Mouse (Mus musculus) gastrocnemius, postnatal 36 days (tissue): ENCODE measurements around the gene Tnnc2. TPM values are rescaled to one million over a fixed set of nuclear protein-coding genes. Genes with fewer than 3 reads are reported as not detected.

ENCODE experiments used
- DNase-seq, 2 experiments: peaks; one replicate each; pipeline ENCODE4 v3.0.0; 2022
- intact Hi-C: fragments of 180-260 bp; cut with DNase I; formaldehyde crosslinking; loops from one replicate; pipeline ENCODE4 v1.15.1; 2025
- long read RNA-seq, 2 experiments: library from polyadenylated mRNA; stranded (forward); transcript quantifications; one replicate each; pipeline ENCODE4 v2.0.0; 2021
- total RNA-seq, 2 experiments: library from RNA; stranded (reverse); gene quantifications; 2 replicates each; pipeline ENCODE4 v1.2.3; 2021

Gene Tnnc2
- total RNA-seq: over 10,000 TPM; 16,945 to 17,744 TPM
- long read RNA-seq, experiment 1, transcript Tnnc2-201 (6 exons, 700 nt): major isoform, 68,116 of 72,172 reads
- long read RNA-seq, experiment 1, partial matches to known transcripts: 3,243 of 72,172 reads
- long read RNA-seq, experiment 1, other reads (novel, unspliced or antisense): 813 of 72,172 reads
- long read RNA-seq, experiment 2, transcript Tnnc2-201 (6 exons, 700 nt): major isoform, 72,569 of 76,518 reads
- long read RNA-seq, experiment 2, partial matches to known transcripts: 3,296 of 76,518 reads
- long read RNA-seq, experiment 2, other reads (novel, unspliced or antisense): 653 of 76,518 reads

DNA sequence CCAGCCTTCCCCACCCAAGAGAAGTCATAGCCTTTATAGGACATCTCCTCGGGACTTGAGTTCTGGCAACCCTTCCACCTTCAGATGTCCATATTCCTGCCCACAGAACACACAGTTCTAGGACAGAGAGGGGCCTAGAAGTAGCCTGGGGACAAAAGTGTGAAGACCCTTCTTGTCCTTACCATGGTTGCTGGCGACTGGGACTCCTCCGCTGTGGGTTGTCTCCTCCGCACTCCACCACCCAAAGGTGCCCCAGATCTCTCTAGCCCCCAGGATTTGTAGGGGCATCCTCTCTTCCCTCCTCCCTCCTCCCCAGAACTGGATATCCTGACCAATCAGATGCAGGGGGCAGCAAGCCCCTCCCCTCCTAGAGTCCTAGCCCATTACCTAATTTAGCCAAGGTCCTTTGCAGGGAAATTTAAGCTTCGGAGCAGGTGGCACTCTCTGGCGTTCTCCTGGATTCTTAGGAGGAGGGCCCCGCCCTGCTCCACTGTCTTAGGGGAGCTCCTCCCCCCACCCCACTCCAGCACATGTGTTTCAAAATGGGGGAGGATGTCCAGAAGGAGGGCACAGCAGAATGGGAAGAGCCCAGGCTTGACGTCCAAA lies at the start of gene Tnnc2:
Gene Tnnc2 (minus strand): TSS at position 487 of the 606 bp plus-strand sequence.
- DNase-seq: peak in 1 of 2 experiments; percentile 54
- intact Hi-C loops: no loop called here

DNA sequence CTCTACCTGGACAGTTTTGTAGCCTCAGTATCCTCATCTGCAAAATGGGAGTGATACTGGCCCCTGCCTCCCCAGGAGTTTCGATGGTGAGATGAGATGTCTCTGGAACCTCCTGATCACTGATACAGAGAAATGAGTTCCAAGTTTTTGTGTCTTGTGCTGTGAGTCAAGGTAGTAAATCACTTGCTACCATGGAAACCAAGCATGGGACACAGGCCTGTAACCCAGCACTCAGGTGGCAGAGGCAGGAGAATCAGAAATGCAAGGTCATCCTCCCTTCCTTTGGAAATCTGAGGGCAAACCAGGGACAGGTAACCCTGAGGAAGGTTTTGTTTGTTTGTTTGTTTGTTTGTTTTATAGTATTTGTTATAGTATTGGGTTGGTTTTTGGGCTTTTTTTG lies 49.3 kb upstream of the Tnnc2 start:
- intact Hi-C loops: loop anchor here (10.0 kb wide), 1 partner anchor 206 kb away; the partner anchor contains the start of gene Ncoa5
- DNase-seq: no peak

DNA sequence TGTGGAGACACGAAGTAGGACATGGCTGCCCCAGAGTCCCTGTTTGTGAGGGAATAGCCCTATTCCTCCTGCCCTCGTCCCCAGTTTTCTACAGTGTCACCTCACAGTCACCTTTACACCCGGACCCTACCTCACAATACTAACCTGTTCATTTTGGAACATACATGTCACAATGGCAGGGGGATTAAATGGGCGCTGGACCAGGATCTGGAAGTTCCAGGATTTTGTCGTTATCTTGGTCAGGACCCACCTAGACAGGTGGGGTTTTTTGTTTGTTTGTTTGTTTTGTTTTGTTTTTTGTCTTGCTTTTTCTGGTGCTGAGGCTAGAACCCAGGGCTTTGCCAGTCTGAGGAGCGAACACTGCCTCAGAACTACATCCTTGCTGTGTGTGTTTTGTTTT lies 48.7 kb upstream of the Tnnc2 start, which contains the start of gene Spata25:
Gene Spata25 (minus strand): TSS at position 101 of the 400 bp plus-strand sequence.
- intact Hi-C loops: loop anchor here (10.0 kb wide), 1 partner anchor 206 kb away; the partner anchor contains the start of gene Ncoa5
- no peak for DNase-seq

DNA sequence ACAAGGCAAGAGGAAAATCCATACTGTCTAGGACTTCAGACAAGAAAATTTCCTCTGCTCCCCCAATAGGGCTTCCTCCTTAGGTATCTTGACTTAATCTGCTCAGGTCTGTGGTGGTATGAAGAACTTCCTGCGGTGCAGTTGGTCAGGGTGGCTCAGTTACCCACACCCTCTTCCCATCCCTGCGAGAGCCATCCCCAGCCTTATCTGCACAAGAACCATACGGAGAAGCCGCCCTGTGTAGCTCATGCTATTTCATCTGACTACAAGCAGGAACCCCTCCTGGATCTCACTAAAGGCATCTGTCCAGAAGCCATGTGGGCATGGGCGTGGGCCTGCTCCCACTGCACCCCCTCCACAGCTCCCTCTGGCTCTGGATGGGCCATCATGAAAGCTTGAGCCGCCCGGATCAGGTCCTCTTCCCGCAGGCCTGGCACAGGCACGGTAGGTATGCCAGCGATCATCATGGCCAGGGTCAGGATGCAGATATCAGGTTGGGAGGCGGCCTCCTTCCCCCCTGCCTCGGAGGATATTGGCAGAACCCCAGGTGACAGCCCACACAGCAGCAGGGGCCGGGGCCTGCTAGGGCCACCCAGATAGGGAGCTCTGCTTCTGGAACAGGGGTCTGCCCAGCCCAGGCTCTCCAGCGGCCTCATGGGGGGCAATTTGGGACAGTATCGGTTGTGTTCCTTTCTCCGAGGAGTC lies 47.5 kb upstream of the Tnnc2 start:
- intact Hi-C loops: loop anchor here (10.0 kb wide), 1 partner anchor 208 kb away; the partner anchor contains the start of gene Ncoa5
- DNase-seq: no peak

DNA sequence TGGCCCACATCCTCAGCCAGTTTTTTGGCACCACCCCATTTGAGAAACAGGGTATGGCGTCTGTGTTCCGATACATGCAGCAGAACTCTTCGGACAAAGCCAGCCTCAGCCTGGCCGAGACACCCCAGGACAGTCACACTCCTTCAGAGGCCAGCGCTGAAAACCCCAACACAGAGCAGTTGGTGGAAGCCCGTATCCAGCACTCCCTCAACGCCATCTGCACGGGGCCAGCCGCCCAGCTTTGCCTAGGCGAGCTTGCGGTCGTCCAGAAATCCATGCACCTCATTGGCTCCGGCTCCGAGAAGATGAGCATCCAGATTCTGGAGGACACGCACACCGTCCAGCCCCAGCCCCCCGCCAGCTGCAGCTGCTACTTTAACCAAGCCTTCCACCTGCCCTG lies 45.8 kb upstream of the Tnnc2 start:
- intact Hi-C loops: loop anchor here (10.0 kb wide), 1 partner anchor 209 kb away; the partner anchor contains the start of gene Ncoa5
- no peak for DNase-seq

DNA sequence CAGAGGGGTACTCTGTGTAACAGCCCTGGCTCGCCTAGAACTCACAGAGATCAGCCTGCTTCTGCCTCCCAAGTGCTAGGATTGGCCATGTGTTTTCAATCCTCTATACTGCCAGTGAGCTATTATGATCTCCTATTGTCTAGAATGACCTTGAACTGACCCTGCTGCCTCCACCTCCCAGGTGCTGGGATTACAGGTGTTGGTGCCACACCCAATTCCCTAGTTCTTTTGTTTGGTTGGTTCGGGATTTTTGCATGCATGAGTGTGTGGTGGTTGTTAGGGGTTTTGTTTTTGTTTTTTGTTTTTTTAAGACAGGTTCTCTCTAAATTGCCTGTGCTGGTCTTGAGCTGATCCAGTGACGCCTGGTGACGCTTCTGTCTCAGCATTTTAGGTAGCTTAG lies 44.2 kb upstream of the Tnnc2 start:
- DNase-seq: no peak
- intact Hi-C loops: loop anchor here (10.0 kb wide), 1 partner anchor 211 kb away; the partner anchor contains the start of gene Ncoa5

DNA sequence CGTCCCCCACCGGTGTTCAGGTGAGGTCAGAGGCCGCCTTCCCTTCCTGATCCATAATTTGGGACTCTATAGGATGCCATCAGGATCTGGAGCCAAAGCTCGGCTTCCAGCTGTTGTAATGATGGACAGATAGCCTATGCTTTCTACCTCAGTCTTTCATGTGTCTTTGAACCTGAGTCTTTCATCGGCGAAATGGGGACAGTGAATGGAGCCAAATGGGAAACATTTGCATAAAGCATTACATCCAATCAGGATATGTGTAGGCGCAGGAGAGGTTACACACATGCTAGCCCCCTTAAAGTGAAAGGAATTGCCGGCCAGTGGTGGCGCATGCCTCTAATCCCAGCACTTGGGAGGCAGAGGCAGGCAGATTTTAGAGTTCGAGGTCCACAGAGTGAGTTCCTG lies 43.4 kb upstream of the Tnnc2 start:
- no peak for DNase-seq
- intact Hi-C loops: loop anchor here (10.0 kb wide), 1 partner anchor 212 kb away; the partner anchor contains the start of gene Ncoa5

DNA sequence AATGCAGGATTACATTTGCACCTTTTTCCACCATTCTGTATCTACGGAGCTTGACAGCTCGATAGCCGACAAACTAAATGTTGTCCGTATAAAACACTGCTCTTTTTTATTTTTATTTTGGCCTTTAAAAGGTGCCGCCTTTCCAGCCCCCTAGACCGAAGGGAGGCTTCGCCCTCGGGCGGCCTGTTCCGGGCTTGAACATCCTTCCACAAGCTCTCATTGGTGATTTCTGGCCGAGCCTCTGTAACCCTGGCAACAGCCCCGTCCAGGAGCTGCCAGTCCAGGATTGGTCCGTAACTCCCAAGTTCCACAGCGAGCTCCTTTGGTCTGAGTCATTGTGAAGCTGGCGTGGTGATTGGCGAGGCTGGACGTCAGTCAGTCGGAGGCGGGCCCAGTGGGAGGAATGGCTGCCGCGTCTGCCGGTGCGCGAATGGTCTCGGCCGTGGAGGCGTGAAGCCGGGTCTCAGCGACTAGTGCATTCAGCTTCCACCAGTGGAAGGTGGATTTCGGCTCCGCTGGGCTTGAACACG lies 42.9 kb upstream of the Tnnc2 start, which contains the start of gene Zswim1:
Gene Zswim1 (plus strand): TSS at position 51 of the 530 bp plus-strand sequence.
- intact Hi-C loops: loop anchor here (10.0 kb wide), 1 partner anchor 212 kb away; the partner anchor contains the start of gene Ncoa5
- DNase-seq: peak; percentile 100

DNA sequence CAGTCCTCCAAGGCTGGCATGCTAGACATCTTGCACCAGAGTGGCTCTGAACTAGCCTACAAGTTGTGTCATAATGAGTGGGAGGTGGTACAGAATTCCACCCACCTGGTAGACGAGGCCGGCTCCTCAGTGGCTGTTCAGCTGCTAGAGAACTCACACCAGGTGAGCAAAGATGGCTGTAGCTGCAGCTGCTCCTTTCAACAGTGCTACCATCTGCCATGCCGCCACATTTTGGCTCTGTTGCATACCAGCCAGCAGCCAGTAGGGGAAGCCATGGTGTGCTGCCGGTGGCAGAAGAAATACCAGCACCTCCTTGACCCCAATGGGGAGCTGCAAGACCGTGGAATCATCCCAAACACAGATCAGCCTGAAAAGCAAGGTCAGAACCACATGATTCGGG lies 41.3 kb upstream of the Tnnc2 start:
- intact Hi-C loops: loop anchor here (10.0 kb wide), 1 partner anchor 214 kb away; the partner anchor contains the start of gene Ncoa5
- DNase-seq: no peak

DNA sequence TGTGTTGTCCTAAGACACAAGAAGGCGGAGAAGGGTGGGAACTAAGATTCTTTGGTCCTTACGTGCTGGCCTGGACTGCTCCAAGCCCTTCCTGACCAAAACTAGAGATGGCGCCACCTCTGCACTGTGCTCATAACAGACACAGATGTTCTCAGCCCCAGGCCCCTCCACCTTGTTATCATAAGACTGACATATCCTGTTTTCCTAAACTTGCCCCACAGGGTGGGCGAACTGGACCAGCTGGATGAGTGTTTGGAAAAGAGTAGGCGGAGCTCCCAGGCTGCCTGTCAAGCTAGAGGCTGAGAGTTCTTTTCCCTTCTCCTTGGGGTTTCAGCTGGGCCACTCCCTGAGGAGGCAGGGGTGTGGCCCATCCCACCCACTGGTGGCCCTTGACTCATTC lies 37.9 kb upstream of the Tnnc2 start:
- intact Hi-C loops: no loop called here
- DNase-seq: no peak

DNA sequence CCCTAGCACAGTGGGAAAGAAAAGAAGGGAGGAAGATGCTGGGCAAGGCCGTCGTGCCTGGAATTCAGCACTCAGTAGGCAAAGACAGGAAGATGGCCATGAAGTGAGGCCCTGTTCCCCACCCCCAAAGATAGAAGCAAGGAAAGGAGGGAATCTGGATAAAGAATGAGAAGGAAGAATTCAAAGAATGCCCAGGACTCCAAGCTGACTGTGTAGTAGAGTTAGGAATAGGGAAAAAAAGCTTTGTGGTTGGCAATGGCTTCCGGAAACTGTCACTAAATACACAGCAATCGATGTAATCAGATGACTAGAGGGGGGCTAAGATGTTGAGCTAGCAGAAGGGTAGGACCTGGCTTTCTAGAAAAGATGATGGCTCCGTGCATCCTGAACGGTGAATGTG lies 37.4 kb upstream of the Tnnc2 start:
- intact Hi-C loops: no loop called here
- no peak for DNase-seq

DNA sequence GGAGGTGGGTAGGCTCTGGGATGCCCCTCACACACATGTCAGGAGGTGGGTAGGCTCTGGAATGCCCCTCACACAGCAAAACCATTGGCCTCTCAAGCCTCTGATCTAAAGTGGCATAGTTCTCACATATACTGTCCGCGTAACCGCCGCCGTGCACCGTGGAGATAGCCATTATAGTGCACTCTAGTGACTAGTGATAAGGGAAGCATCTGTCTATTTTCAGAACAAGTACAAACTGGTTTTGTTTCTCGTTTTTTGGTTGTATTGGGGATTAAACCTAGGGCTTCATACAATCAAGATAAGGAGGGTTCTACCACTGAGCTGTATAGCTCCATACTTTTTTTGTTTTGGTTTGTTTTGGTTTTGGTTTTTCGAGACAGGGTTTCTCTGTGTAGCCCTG lies 36.1 kb upstream of the Tnnc2 start:
- no peak for DNase-seq
- intact Hi-C loops: no loop called here

DNA sequence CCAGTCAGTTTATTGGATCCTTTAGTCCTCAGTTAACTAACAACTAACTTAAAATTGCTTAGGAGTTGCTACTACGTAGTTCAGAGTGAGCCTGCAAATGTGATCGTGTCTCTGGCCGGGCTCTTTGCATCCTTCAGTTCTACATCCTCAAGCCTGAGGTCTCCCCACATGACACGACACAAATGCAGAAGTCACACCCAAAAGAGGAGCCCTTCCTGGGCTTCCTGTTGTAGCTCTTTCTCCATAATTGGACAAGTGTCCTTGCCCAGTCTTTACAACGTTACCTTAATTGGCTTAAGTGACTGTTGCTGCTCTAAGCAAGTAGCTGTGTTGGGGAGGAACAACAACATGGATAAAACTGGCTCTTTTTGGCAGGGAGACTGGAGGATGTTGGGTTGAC lies 35.6 kb upstream of the Tnnc2 start:
- intact Hi-C loops: no loop called here
- DNase-seq: no peak

DNA sequence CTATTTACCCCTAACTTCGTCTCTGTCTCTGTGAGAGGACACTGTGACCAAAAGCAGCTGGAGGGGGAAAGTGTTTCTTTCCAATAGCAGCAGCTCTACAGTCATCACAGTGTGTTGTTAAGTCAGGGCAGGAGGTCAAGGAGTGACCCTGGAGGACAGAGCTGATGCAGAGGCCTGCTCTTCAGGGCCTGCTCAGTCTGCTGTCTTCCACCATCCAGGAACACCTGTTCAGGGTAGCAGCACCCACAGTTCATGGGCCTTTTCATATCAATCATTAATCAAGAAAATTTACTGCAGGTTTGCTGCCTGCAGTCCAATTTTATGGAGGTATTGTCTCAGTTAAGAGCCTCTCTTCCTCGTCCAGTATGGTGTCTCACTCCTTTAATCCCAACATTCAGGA lies 33.8 kb upstream of the Tnnc2 start:
- DNase-seq: no peak

DNA sequence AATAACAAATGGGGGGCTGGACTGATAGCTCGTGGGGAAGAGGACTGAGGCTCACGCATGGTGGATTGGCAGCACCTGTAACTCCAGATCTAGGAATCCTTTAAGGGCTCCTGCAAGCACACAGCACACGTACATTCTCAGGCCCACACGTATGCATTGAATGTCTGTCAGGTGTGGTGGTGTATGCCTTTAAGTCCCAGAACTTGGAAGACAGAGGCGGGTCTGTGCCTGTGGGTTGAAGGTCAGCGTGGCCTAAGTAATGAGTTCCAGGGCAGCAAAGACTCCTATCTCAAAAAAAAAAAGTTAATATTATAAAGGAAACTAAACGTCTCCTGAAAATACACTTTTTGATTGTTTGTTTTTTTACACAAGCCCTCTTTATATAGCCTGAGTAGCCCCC lies 26.8 kb upstream of the Tnnc2 start:
- intact Hi-C loops: no loop called here
- no peak for DNase-seq

More for the DNA sequence above, 33.8 kb upstream of the Tnnc2 start:
- intact Hi-C loops: no loop called here

DNA sequence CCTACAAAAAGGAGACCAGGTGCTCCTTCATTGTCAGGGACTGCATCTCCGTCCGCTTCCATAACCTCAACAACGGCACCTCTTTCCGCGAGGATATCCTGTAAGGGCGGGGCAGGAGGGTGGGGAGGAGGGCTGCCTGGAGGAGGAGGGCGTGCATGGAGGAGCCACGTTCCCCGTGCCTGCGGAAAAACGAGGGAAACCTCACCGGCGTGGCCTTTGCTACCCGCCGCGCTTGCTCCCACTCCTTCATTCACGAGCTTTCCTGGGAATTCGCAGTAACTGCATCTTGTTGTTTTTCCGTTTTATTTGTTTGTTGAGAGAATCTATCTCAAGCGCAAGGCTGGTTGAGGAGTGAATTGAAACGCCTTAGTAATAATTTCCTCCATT lies 25.6 kb upstream of the Tnnc2 start:
- DNase-seq: no peak
- intact Hi-C loops: no loop called here

DNA sequence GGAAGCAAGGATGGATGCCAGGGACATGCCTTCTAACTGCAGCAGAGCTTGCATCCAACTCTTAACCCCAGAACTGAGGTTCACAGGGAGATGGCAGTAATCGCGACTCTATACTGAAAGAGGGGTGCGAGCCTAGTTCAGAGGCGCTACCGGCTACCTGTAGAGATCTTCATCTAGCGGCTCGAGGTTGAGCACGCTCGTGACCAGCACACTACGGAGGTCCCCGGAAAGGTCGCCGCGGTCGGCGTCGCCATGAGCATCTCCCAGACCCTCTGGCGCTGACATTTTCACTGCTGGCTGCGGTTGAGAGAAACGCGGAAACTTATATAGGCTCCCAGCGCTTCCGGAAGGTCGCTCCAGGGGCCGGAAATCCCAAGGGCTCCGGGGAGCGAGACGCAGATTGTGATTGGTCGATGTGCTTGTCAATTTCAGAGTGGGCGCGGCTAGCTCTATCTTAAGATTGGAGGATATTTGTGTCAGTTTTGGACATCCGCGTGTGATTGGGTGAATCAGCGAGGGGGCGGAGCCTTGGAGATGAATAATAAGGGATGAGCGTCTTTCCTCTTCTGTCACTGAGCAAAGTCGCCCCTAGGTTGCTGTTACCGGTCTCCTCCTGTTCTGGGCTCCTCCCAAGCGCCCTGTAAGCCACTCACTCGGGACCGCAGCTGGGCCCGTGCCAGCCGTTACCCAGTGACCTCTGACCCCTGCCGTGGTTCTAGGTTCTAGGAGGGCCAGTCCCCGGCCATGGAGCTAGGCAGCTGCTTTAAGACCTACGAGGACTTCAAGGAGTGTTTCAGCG lies 25.0 kb upstream of the Tnnc2 start, which contains the start of the genes Acot8 and Zswim3:
Gene Acot8 (minus strand): TSS at position 350 of the 799 bp plus-strand sequence.
Gene Zswim3 (plus strand): TSS at position 566 of the 799 bp plus-strand sequence.
- peak; percentile 94 to 99 for DNase-seq
- intact Hi-C loops: no loop called here

DNA sequence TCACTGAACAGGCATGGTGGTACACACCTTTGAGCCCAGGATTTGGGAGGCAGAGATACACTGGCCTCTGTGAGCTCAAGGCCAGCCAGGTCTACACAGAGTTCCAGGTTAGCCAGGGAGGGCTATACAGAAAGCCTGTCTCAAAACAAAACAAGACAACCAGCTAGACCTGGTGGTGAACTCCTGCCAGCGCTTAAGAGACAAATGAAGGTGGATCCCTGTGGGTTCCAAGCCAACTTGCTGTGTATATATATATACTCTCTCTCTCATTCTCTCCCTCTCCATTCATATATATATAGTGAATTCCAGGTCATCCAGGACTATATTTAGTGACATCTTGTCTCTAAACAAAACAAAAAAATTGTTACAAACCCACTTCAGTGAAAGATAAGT lies 24.1 kb upstream of the Tnnc2 start:
- no peak for DNase-seq
- intact Hi-C loops: no loop called here

DNA sequence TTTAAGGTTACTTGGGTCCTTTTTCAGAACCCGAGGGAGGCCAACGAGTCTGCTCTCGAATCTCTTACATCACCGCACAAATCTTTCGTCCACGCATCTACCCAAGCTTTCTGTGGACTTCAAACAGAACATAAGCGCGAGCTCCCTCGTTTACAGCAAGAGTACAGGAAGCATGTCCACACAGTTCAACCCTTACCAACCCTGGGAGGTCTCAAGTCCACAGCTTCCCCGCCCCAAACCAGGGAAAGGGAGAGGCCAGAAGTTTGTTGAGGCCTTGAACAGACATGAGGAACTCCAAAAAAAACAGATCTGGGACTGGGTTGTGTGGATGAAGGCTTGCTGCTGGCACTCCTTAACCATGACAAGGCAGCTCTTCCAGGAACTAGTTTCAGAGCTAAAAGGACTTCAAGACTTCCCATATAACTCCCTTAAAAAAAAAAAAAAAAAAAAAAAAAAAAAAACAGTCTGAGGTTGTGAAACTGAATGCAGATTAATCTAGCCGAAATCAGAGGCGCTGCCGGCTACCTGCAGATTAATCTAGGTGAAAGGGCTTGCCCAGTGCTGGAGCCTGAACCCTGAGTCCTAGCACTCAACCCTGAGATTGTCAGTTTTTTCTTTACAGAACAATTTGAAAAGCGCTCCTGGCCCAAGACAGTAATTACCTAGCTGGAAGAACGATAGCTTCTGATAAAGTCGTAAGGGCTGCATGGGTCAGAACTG lies 23.6 kb upstream of the Tnnc2 start:
- intact Hi-C loops: no loop called here
- no peak for DNase-seq
